14 mouse cellular contexts compared by ENCODE assay signal in genomic region chr4:43372155-43372554, GRCm38 (mm10). TPM values are rescaled to one million over a fixed set of nuclear protein-coding genes. Genes with fewer than 3 reads are reported as not detected.
DNase-seq lines count a peak whose midpoint lies in the region; ATAC-seq and TF ChIP-seq lines count a peak whose summit lies in the region.
"Had no signal": no experiment of that assay in that cellular context is flagged by ENCODE, and none has a peak within 500 bp of the region (broad histone marks: within the 10 kb centered on the region; RNA-seq: fewer than 3 reads in every experiment).

No protein-coding gene starts in this region.

- ATAC-seq in liver, embryonic 16.5 days (ENCODE audit: low read depth), result peak; percentile 54; the same call in 1 of the 2 replicates
- ATAC-seq: activated CD4-positive, CD25-positive, alpha-beta regulatory T cell, adult 4 months; forebrain, postnatal 0 days had no signal

- no peak overlapping the region for H3K4me2 ChIP-seq in liver, embryonic 16.5 days (ENCODE audit: low read depth, low read length)
- H3K4me2 ChIP-seq: embryonic facial prominence, embryonic 15.5 days had no signal

- 0 out of 2 replicates have a peak, but pooled peaks cover 2% of the 10 kb centered on the region for H3K27me3 ChIP-seq in liver, embryonic 16.5 days (ENCODE audit: control insufficient read depth, insufficient read depth, low read depth, low read length)
- H3K27me3 ChIP-seq in thymus, adult 2 months (ENCODE audit: control insufficient read depth, insufficient read depth, low read length), result no peaks in the 10 kb centered on the region
- H3K27me3 ChIP-seq: embryonic facial prominence, embryonic 15.5 days had no signal

- DNase-seq in liver, result no peak
- DNase-seq in kidney, postnatal 25 days, result peak; percentile 65 to 87
- peak; percentile 26 for DNase-seq in yolk sac, embryonic 10.5 days (ENCODE audit: low spot score)
- no peak for DNase-seq in thymus, adult 2 months
- DNase-seq in thymus, postnatal 4 days, result no peak
- DNase-seq: cerebellum, postnatal 10 days; forebrain, postnatal 0 days; heart, postnatal 4 days; right cerebral cortex, postnatal 25 days had no signal

- H3K4me1 ChIP-seq in liver, embryonic 16.5 days (ENCODE audit: control insufficient read depth, low read depth, low read length), result no peaks in the 10 kb centered on the region
- H3K4me1 ChIP-seq in embryonic fibroblast, embryonic 13.5 days (ENCODE audit: control insufficient read depth, insufficient read depth, low read length), result no peaks in the 10 kb centered on the region
- H3K4me1 ChIP-seq in thymus, adult 2 months (replicated peaks; ENCODE audit: control insufficient read depth, insufficient read depth, low read length), result no peaks in the 10 kb centered on the region
- H3K4me1 ChIP-seq: embryonic facial prominence, embryonic 15.5 days had no signal

- H3K27ac ChIP-seq in liver, embryonic 16.5 days (ENCODE audit: low read length), result no peak overlapping the region
- no peak overlapping the region for H3K27ac ChIP-seq in embryonic fibroblast, embryonic 13.5 days (ENCODE audit: insufficient read depth, low read length)
- H3K27ac ChIP-seq in thymus, adult 2 months (ENCODE audit: control insufficient read depth, insufficient read depth, low read length), result no peak overlapping the region
- H3K27ac ChIP-seq: embryonic facial prominence, embryonic 15.5 days had no signal

- 50% methylated on average over 4 of the region's 4 CpGs for WGBS in liver, embryonic 16.5 days (ENCODE audit: insufficient replicate concordance)
- 74% methylated on average over 4 of the region's 4 CpGs for WGBS in thymus, adult 2 months

- TF ChIP-seq POLR2A in embryonic fibroblast, embryonic 13.5 days (IDR thresholded peaks at IDR 0.05; ENCODE audit: low read depth, low read length), result no peak
- TF ChIP-seq POLR2A in thymus, adult 2 months (IDR thresholded peaks at IDR 0.05; ENCODE audit: control insufficient read depth, extremely low read depth, insufficient read depth, low read length, poor library complexity), result no peak

- H3K4me3 ChIP-seq in liver, embryonic 16.5 days (ENCODE audit: low read depth, low read length), result no peak overlapping the region
- H3K4me3 ChIP-seq in embryonic fibroblast, embryonic 13.5 days (ENCODE audit: insufficient read depth, low read length), result no peak overlapping the region
- H3K4me3 ChIP-seq in thymus, adult 2 months (ENCODE audit: control insufficient read depth, insufficient read depth, low read length), result no peak overlapping the region
- H3K4me3 ChIP-seq: embryonic facial prominence, embryonic 15.5 days had no signal

- no peak overlapping the region for H3K9ac ChIP-seq in liver, embryonic 16.5 days (ENCODE audit: low read depth, low read length)
- H3K9ac ChIP-seq: embryonic facial prominence, embryonic 15.5 days; forebrain, postnatal 0 days had no signal

- H3K36me3 ChIP-seq in liver, embryonic 16.5 days (ENCODE audit: control insufficient read depth, insufficient read depth), result no peaks in the 10 kb centered on the region
- no peaks in the 10 kb centered on the region for H3K36me3 ChIP-seq in thymus, adult 2 months (ENCODE audit: control insufficient read depth, insufficient read depth, low read length)
- H3K36me3 ChIP-seq: embryonic facial prominence, embryonic 15.5 days had no signal

- TF ChIP-seq CTCF in embryonic fibroblast, embryonic 13.5 days (IDR thresholded peaks at IDR 0.05; ENCODE audit: borderline replicate concordance, insufficient read depth, low read length), result peak; percentile 31; the same call in 1 of the 2 replicates
- TF ChIP-seq CTCF in thymus, adult 2 months (IDR thresholded peaks at IDR 0.05; ENCODE audit: borderline replicate concordance, control insufficient read depth, extremely low read depth, insufficient read depth, low read length, poor library complexity), result no peak

- H3K9me3 ChIP-seq in liver, embryonic 16.5 days (replicated peaks; ENCODE audit: control insufficient read depth, low read length), result no peaks in the 10 kb centered on the region
- H3K9me3 ChIP-seq: embryonic facial prominence, embryonic 15.5 days had no signal

RNA-seq across cellular contexts. Expression of gene Rusc2, which starts 9.6 kb away (rescaled TPM):
- polyA plus RNA-seq in liver, embryonic 16.5 days (2015; fragmentation: Nextera tagmentation; extraction: Ambion mirVana), result 2.0 and 2.9 TPM in 2 replicates
- polyA plus RNA-seq in embryonic fibroblast, embryonic 13.5 days (2011; ENCODE audit: insufficient read length, low read depth, missing spikeins), result 44.7 and 80.5 TPM in 2 replicates
- 4.2 and 4.3 TPM in 2 replicates for polyA plus RNA-seq in thymus, adult 2 months (2012; rRNA removed)
- polyA plus RNA-seq: activated CD4-positive, CD25-positive, alpha-beta regulatory T cell, adult 4 months had no signal

RNA-seq across cellular contexts. Expression of gene Fam166b, which starts 56.8 kb away (rescaled TPM):
- polyA plus RNA-seq in liver, embryonic 16.5 days (2015; fragmentation: Nextera tagmentation; extraction: Ambion mirVana), result not detected in 2 replicates
- polyA plus RNA-seq in embryonic fibroblast, embryonic 13.5 days (2011; ENCODE audit: insufficient read length, low read depth, missing spikeins), result not detected in 2 replicates
- polyA plus RNA-seq in thymus, adult 2 months (2012; rRNA removed), result 0.22 and 0.42 TPM in 2 replicates
- polyA plus RNA-seq: activated CD4-positive, CD25-positive, alpha-beta regulatory T cell, adult 4 months; limb, embryonic 11.5 days had no signal

Comparison
In these comparisons a context has a peak if more than half of its experiments do, and no peak if none do; other contexts are left out.
1. DNase-seq: peak in kidney, postnatal 25 days (2 of 2) and yolk sac, embryonic 10.5 days (single experiment); none in liver (single experiment), thymus, adult 2 months (single experiment) and thymus, postnatal 4 days (single experiment).